Mouse (Mus musculus) heart, embryonic 14.5 days (tissue): Measurements from ENCODE around the gene Zfyve19. TPM values are rescaled to one million over a fixed set of nuclear protein-coding genes. Genes with fewer than 3 reads are reported as not detected.

Source experiments
- ATAC-seq: fragments of 200-750 bp; cut with Nextera tagmentation; 2 replicates; pipeline ENCODE4 v1.8.0; 2017; ENCODE audit warnings: low read depth, moderate TSS enrichment; ENCODE audit not compliant: insufficient number of reproducible peaks, insufficient read depth, low FRiP score
- H3K27ac ChIP-seq, 2 experiments: fragments of 200-500 bp in 1 of 2; fragments of 300-500 bp in 1 of 2; sonication (generic) in 1 of 2; replicated peaks in 1 of 2; 2 replicates each; pipeline ENCODE4 v1.5.1; 2012 to 2014; ENCODE audit warnings: low read depth in 2 of 2, low read length in 2 of 2, control low read depth in 1 of 2, mild to moderate bottlenecking in 1 of 2, mixed read lengths in 1 of 2; ENCODE audit not compliant: control insufficient read depth in 1 of 2, insufficient read depth in 1 of 2
- H3K27me3 ChIP-seq: fragments of 300-500 bp; sonication (generic); 2 replicates; pipeline ENCODE4 v1.6.1; 2014; ENCODE audit warnings: mild to moderate bottlenecking, low read length, control low read depth; ENCODE audit not compliant: control insufficient read depth, insufficient read depth
- H3K36me3 ChIP-seq: fragments of 300-500 bp; sonication (generic); 2 replicates; pipeline ENCODE4 v1.6.1; 2014; ENCODE audit warnings: mild to moderate bottlenecking, control low read depth, low read length, mixed read lengths; ENCODE audit not compliant: control insufficient read depth, insufficient read depth
- H3K4me1 ChIP-seq, 2 experiments: fragments of 200-500 bp in 1 of 2; fragments of 300-500 bp in 1 of 2; sonication (generic) in 1 of 2; 2 replicates each; pipeline ENCODE4 v1.6.1; 2012 to 2014; ENCODE audit warnings: low read length in 2 of 2, control low read depth in 1 of 2, mixed read lengths in 1 of 2; ENCODE audit not compliant: control insufficient read depth in 2 of 2, insufficient read depth in 2 of 2
- H3K4me2 ChIP-seq: fragments of 300-500 bp; sonication (generic); 2 replicates; pipeline ENCODE4 v1.6.1; 2014; ENCODE audit warnings: mild to moderate bottlenecking, low read length
- H3K4me3 ChIP-seq, 2 experiments: fragments of 200-500 bp in 1 of 2; fragments of 300-500 bp in 1 of 2; sonication (generic) in 1 of 2; 2 replicates each; pipeline ENCODE4 v1.5.1; 2012 to 2014; ENCODE audit warnings: low read length in 2 of 2, mild to moderate bottlenecking in 2 of 2, control low read depth in 1 of 2, low read depth in 1 of 2, moderate library complexity in 1 of 2; ENCODE audit not compliant: control insufficient read depth in 1 of 2, insufficient read depth in 1 of 2
- H3K9ac ChIP-seq: fragments of 300-500 bp; sonication (generic); 2 replicates; pipeline ENCODE4 v1.6.1; 2014; ENCODE audit warnings: mild to moderate bottlenecking, low read length
- H3K9me3 ChIP-seq: fragments of 300-500 bp; sonication (generic); 2 replicates; pipeline ENCODE4 v1.6.1; 2016; ENCODE audit warnings: low read length, control low read depth; ENCODE audit not compliant: control insufficient read depth
- WGBS: fragments of 180-500 bp; shearing (Covaris S2); extraction: QIAGEN DNeasy Blood & Tissue Kit; methylation state at CpG from one replicate; pipeline ENCODE4 v1.1.7; 2014; 5-methylcytosine and 5-hydroxymethylcytosine counted together
- polyA plus RNA-seq: library from polyadenylated mRNA; unstranded; fragments of >200 nt; fragmentation: Nextera tagmentation; extraction: Ambion mirVana; gene quantifications from 2 replicates; pipeline ENCODE4 v1.2.1, GENCODE M21; 2014

The Zfyve19 gene
- polyA plus RNA-seq, 1 experiment from 2014 or later: 32.4 TPM

DNA sequence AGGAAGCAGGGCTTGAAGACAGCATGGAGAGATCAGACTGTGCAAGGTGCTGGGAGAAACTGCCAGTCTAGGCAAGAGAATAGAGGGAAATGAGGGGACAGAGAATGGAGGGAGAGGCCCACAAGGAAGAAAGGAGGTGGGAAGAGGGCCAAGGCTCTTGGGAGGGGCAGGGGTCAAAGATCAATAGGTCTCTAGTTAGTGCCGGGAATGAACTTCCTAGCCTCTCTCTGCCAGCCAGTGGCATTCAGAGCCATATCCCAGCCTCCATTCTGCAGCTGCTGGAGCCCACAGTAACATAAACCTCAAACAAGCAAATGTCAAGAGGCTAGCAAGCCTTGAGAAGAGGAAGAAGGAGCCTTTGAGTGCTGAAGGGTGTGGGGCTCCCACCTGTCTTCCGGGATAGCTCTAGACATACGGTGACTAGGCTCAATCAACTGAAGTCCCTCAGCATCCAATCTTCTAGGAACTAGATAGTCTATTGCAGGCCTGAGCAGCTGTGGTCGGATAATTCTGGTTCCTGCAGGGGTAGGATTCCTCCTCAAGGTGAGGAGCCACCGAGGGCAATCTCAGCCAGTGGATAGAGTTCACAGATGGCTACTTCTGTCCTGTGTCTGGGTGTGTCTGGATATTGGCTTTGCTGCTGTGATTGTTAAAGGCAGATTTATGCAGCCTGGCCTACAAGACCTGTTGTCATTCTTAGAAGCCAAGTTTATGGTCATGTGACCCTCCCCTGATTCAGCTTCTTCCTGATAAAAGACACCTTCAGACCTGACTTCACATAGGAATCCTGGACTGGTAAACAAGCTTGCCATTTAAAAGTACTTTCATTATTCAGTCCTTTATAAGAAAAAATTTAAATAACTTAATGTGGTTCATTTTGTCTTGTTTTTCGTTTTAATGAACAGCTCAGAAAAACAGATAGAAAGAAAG, 21.6 kb downstream of the Zfyve19 start, which contains the start of gene Ppp1r14d:
Ppp1r14d (minus strand) TSS at position 132 of the 930 bp plus-strand sequence.
- Histone ChIP-seq H3K9me3 (no peaks in the 10 kb centered on the region), H3K36me3 (no peaks in the 10 kb centered on the region), H3K4me3 (no peak within 1 kb of the TSS), H3K4me2 (no peak within 1 kb of the TSS), H3K27me3 (peaks cover 12% of the 10 kb centered on the region), H3K27ac (no peak within 1 kb of the TSS), H3K4me1 (no peaks in the 10 kb centered on the region), H3K9ac (no peak within 1 kb of the TSS)
- 62% methylated on average over 6 of the region's 6 CpGs for WGBS
- no peak for ATAC-seq

DNA sequence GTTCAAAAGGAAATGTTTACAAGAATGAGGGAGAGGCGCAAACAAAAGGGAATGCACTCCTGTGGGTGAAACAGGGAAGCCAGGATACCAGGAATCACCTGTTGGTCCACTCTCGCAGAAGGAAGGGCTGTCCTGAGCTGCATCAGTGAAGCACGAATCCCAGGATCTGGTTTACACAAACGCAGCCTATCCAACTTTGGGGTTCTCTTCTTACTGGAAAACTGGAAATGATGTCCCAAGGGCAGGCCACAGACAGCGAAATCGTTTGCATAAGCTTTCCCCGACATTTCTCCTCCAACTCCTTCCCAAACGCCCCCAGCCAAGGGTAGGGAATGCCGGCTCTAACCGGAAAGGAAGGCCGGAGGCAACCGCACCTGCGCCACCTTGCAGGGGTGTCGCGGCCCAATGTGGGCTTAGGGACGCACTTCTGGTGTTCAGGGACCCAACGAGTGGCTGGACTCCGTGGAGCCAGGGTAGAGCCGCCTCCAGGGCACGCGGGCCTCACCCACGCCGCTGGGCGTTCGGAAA, 28.3 kb downstream of the Zfyve19 start:
- no peak overlapping the region for H3K27ac ChIP-seq
- peaks cover 63% of the 10 kb centered on the region for H3K27me3 ChIP-seq

DNA sequence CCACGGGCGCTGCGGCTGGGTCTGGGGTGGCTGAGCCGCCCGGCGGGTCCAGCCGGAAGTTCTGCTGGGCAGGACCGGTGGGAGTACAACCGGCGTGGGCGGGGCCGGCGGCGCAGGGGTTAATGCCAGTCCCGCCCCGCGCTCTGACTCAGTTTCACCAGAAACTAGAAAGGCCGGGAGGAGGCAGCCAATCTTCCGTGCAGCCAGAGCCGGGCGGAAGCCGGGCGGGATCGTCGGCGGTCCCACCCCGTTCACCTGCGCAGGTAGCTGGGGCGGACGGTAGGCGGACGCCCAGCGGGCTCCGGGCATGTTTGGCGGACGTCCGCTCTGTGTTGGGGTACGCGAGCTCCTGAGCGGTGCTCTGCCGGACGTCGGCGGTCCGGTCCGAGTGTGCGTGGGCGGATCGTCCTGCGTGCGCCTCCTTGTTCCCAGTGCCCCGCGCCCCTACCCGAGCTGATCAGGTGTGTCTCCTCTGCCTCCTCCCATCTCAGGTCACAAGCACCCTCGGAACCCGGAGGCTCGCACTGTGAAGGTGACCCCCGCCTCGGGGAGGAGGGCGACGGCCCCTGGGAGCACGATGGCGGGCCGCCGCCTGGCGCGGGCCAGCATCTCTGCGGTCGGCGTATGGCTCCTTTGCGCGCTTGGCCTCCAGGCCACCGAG, 28.9 kb downstream of the Zfyve19 start, which contains the start of gene Spint1:
Spint1 (plus strand) TSS at position 153 of the 661 bp plus-strand sequence.
- Histone ChIP-seq H3K36me3 (no peaks in the 10 kb centered on the region), H3K4me1 (peaks cover 0 to 11% of the 10 kb centered on the region in 2 experiments; a peak in 3 of 4 replicates), H3K9me3 (no peaks in the 10 kb centered on the region), H3K27ac (no peak within 1 kb of the TSS), H3K4me2 (peak within 1 kb of the TSS; percentile 90), H3K27me3 (peaks cover 67% of the 10 kb centered on the region), H3K9ac (peak within 1 kb of the TSS; percentile 31; the same call in 1 of the 2 replicates), H3K4me3 (peak within 1 kb of the TSS; percentile 46 to 53)
- under 1% methylated on average over 72 of the region's 73 CpGs for WGBS
- no peak for ATAC-seq

More for the DNA sequence above, 28.3 kb downstream of the Zfyve19 start:
- WGBS: 11% methylated on average over 25 of the region's 25 CpGs
- peak overlapping the region; percentile 46 to 53 for H3K4me3 ChIP-seq
- H3K9ac ChIP-seq: peak overlapping the region; percentile 31; the same call in 1 of the 2 replicates
- peaks cover 0 to 11% of the 10 kb centered on the region in 2 experiments; a peak in 3 of 4 replicates for H3K4me1 ChIP-seq
- no peaks in the 10 kb centered on the region for H3K9me3 ChIP-seq
- H3K4me2 ChIP-seq: peak overlapping the region; percentile 90
- no peak for ATAC-seq
- no peaks in the 10 kb centered on the region for H3K36me3 ChIP-seq

DNA sequence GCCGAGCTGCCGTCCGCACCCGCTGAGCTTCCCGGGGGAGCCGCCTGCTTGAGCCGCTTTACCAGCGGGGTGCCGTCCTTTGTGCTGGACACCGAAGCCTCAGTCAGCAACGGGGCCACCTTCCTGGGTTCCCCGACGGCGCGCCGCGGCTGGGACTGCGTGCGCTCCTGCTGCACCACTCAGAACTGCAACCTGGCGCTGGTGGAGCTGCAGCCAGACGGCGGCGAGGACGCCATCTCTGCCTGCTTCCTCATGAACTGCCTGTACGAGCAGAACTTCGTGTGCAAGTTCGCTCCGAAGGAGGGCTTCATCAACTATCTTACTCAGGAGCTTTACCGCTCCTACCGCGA, 29.4 kb downstream of the Zfyve19 start:
- peak overlapping the region; percentile 46 to 53 for H3K4me3 ChIP-seq
- no peak overlapping the region; the same call in 1 of the 2 replicates for H3K9ac ChIP-seq
- H3K4me2 ChIP-seq: peak overlapping the region; percentile 90
- H3K27ac ChIP-seq: no peak overlapping the region
- H3K27me3 ChIP-seq: peaks cover 67% of the 10 kb centered on the region
- H3K4me1 ChIP-seq: peaks cover 0 to 11% of the 10 kb centered on the region in 2 experiments; a peak in 3 of 4 replicates
- H3K36me3 ChIP-seq: no peaks in the 10 kb centered on the region
- ATAC-seq: no peak
- H3K9me3 ChIP-seq: no peaks in the 10 kb centered on the region
- WGBS: 2% methylated on average over 31 of the region's 31 CpGs

DNA sequence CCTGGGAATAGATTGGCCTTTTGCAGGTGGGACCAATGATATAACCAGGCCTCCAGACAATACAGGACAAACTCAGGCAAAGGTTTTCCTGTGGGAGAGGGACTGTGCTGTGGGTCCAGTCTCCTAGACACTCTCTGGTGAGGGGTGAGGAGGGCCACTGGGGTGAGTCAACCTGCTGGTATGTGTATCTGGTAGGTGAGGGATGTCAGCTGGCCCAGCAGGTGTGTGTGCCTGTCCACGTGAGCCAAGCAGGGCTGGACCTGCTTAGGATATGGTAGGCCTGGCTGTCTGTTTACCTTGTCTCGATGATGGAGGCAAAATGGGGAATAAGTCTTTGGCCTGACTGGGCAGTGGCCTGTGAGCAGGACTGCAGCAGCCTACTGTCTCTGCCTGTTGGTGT, 30.3 kb downstream of the Zfyve19 start:
- no peak for ATAC-seq
- no peaks in the 10 kb centered on the region for H3K36me3 ChIP-seq
- H3K27ac ChIP-seq: no peak overlapping the region
- no peak overlapping the region for H3K4me2 ChIP-seq
- H3K9me3 ChIP-seq: no peaks in the 10 kb centered on the region
- 72% methylated on average over 2 of the region's 2 CpGs for WGBS
- no peak overlapping the region for H3K4me3 ChIP-seq
- peaks cover 0 to 11% of the 10 kb centered on the region in 2 experiments; a peak in 3 of 4 replicates for H3K4me1 ChIP-seq
- no peak overlapping the region for H3K9ac ChIP-seq
- H3K27me3 ChIP-seq: peaks cover 65% of the 10 kb centered on the region

DNA sequence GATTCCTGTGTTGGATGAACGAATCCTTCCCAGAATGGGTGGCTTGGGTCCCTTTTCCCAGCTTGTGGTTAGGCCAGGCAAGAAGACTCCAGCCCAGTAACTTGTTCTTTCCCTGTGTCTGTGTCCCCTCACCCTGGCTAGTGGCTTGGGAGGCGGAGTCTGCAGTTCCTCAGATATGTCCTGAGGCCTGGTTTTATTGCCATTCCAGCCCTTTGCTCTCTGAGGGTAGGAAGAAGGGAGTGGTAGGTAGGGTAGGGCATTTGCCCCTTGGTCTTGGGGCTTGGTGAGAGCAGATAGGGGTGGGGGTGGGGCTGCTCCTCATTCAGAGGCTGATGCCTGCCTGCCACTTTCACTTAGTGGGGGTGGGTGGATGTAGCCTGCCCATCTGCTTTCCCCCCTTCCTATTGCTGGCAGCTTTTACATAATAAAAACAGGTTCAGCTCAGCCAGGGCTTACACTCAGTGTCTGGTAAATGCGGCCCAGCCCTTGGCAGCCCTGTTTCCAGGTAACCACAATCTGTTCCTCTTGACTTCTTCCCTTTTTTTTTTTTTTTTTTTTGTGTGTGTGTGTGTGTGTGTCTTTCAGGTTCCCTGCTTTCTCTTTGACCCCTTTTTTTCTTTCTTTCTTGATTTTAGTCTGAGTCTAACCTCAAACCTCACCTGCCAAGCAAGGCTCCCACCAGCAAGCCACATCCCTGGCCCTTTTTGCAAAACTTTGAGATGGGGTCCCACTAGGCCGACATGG, 31.8 kb downstream of the Zfyve19 start:
- Histone ChIP-seq H3K36me3 (no peaks in the 10 kb centered on the region), H3K9me3 (no peaks in the 10 kb centered on the region), H3K4me2 (no peak overlapping the region), H3K27ac (no peak overlapping the region), H3K9ac (no peak overlapping the region), H3K4me1 (peaks cover 0 to 11% of the 10 kb centered on the region in 2 experiments; a peak in 3 of 4 replicates), H3K4me3 (no peak overlapping the region), H3K27me3 (peaks cover 53% of the 10 kb centered on the region)
- WGBS: 73% methylated on average over 4 of the region's 4 CpGs
- ATAC-seq: no peak

DNA sequence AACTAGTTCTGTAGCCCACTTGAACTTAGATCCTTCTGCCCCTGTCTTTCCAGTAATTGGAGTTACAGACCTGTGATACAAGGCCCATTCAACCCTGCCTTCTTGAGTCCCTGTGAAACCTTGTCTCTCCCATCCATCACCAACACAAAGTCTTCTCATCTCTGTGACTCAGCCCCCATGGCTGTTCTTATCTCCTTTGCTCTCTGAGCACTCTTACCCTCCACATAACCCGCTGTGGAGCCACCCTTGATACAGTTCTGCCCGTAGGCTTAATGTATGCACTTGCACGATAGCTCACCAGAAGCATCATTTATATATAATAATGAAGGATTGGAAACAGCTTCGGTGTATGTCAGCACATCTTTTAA, 32.4 kb downstream of the Zfyve19 start:
- peaks cover 0 to 11% of the 10 kb centered on the region in 2 experiments; a peak in 3 of 4 replicates for H3K4me1 ChIP-seq
- ATAC-seq: no peak
- H3K4me2 ChIP-seq: no peak overlapping the region
- H3K9me3 ChIP-seq: no peaks in the 10 kb centered on the region
- H3K27me3 ChIP-seq: peaks cover 47% of the 10 kb centered on the region
- no peak overlapping the region for H3K27ac ChIP-seq
- WGBS: 74% methylated on average over 4 of the region's 4 CpGs
- H3K4me3 ChIP-seq: no peak overlapping the region
- H3K9ac ChIP-seq: no peak overlapping the region
- no peaks in the 10 kb centered on the region for H3K36me3 ChIP-seq
